Mouse (Mus musculus) cerebellum, postnatal 4 days (tissue): ENCODE data around the gene Mrps24.
A peak's percentile ranks its signal among the peaks of the same experiment; 100 is the strongest.

ENCODE experiments used
- DNase-seq, 2 experiments: peaks; one replicate each; pipeline ENCODE4 v3.0.0; 2022; ENCODE audit warnings: low spot score in 2 of 2, mixed read lengths in 1 of 2

Gene Mrps24

DNA sequence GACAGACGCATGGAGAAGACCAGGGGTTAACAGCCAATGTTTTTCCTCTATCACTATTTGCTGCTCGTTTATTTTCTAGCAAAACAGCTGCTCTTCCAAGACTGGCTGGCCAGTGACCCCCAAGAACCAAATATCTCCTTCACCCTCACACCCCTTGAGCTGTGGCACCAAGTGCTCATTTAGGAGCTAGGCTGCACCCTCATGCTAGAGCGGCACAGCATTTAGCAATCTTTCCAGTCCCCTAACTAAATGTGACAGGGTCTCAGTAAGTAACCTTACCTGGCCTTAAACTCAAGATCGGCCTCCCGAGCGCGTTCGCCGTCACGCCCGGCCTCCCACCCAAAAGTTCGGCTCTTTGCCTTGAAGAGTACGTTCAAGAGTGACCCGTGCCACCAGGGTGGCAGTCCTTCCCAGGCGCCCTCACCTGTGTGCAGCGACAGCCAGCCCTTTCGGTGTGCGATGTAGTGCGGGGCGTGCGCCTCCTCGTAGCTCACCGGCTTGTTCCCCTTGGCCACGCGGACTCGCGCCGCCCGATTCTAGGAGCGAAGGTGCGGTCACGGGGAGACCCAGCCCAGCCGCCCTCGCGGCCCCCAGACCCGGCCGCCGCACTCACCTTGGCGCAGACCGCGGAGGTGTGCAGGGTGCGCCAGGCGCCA is 8.5 kb downstream of the Mrps24 start:
- DNase-seq: peak in 1 of 2 experiments; percentile 36

- no peak for DNase-seq
Measured at GRCm38 (mm10) chr11:5705972-5706371, 9.5 kb downstream of the Mrps24 start.

GRCm38 (mm10) chr11:5703341-5703740 is 12.1 kb downstream of the Mrps24 start:
- DNase-seq: no peak

DNA sequence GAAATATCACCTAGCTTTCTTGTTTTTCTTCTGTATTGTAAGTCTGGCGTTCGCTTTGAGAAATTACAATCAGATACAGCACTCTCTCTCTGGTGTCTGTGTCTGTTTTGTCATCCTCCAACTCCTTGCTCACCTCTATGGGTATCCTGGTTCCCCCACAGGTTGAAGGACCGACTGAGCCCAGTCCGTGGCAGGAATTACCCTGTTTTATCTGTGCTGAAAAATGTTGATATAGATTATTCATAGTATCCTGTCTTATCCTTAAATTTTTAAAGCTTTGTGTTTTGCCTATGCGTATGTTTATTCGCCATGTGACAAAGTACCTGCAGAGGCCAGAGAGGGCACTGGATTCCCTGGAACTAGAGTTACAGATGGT is 12.5 kb downstream of the Mrps24 start:
- no peak for DNase-seq

- no peak for DNase-seq
Measured at GRCm38 (mm10) chr11:5702271-5702956, 13.1 kb downstream of the Mrps24 start.

DNA sequence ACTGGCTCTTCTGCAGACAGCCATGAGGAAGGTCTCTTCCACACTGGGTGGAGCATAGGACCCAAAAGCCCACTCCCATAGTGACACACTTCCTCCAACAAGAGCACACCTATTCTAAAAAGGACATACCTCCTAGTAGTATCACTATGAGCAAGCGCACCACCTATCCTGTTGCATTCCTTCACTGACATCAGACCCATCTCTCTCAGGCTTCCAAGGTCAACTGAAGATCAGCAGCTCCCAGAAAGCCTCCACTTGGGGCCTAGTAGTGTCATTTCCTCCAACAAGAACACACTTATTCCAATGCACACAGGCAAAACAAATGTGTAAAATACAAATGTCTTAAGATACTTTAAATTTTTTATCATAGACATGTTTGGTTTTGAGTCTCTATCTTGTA is 13.7 kb downstream of the Mrps24 start:
- no peak for DNase-seq

GRCm38 (mm10) chr11:5701300-5701699 is 14.2 kb downstream of the Mrps24 start:
- DNase-seq: no peak

- DNase-seq: no peak
Measured at GRCm38 (mm10) chr11:5700808-5701207, 14.7 kb downstream of the Mrps24 start.

- peak; percentile 41 to 62 for DNase-seq
Measured at GRCm38 (mm10) chr11:5691775-5692174, 23.7 kb downstream of the Mrps24 start.

DNA sequence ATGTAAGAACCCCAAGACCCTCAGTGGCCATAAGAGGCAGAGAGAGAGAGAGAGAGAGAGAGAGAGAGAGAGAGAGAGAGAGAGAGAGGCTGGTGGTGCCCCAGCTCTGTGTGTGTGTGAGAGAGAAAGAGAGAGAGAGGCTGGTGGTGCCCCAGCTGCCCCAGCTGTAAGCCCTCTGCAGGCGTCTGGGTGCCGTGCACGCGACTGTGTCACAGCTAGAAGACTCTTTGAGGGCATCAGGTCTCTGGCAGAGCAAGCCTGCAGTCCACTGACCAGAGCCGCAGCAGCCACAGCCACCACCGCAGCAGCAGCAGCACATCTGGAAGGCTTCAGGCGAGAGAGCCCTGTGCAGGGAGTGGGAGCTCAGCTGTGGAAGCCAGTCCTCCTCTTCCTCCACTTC is 31.2 kb downstream of the Mrps24 start:
- no peak for DNase-seq

GRCm38 (mm10) chr11:5682541-5682940 is 32.9 kb downstream of the Mrps24 start:
- DNase-seq: no peak
